Mouse (Mus musculus): Measurements from ENCODE around the gene Rpl19.
A peak's percentile ranks its signal among the peaks of the same experiment; 100 is the strongest.

Gene Rpl19

DNA sequence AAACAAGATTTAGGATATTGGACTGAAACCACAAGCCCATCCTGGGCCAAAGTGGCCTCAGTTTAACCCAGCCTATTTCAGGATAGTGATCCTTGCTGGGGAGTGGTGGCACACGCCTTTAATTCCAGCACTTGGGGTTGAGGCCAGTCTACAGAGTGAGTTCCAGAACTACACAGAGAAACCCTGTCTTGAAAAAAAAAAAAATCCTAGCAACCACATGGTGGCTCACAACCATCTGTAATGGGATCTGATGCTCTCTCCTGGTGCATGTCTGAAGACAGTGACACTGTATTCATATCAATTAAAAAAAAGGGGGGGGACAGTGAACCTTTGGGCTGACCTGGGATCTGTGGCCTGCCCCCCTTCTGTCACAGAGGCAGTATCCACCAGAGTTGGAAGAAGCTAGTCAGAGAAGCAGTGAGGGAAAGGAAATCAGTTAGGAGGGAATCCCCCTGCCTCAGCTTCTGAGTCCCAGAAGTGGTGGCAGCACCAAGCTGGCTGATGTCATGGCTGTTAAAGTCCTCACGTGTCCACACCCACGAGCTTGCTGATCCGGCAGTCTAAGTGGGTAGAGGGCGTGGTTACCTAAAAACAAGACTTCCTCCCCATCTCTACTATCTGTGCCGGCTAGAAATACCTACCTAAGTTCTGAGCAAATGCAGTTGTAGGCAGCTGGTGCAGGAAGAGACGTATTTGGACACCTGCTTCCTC, 27.5 kb upstream of the Rpl19 start:
- DNase-seq (ENCODE audit: low spot score): peak; percentile 59

DNA sequence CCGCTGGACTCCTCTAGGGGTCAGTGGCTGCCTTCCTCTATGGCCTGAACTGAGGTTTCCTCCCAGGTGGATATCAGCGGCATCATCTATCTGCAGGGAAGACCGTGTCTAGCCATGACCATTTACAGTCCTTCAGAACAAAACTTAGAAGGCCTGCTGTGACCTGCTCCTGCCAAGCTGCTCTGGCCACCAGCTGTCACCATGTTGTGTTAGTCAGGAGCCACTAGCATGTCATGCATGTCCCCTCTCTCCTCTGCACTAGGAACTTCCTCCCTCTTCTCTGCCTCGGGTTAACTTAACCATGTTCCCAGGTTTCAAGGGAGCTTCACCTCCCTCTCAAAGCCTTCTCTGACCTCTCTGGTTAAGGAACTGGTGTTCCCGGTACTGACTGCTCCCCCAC, 26.8 kb upstream of the Rpl19 start:
- no peak for DNase-seq (ENCODE audit: low spot score)

GRCm38 (mm10) chr11:98000378-98001140, 26.0 kb upstream of the Rpl19 start:
- peak; percentile 61 for DNase-seq (ENCODE audit: low spot score)

GRCm38 (mm10) chr11:98001351-98001824, 25.1 kb upstream of the Rpl19 start:
- DNase-seq (ENCODE audit: low spot score): no peak

- DNase-seq (ENCODE audit: low spot score): no peak
Measured at GRCm38 (mm10) chr11:98001986-98002385, 24.5 kb upstream of the Rpl19 start.

- DNase-seq (ENCODE audit: low spot score): peak; percentile 82
Measured at GRCm38 (mm10) chr11:98002627-98003026, 23.9 kb upstream of the Rpl19 start.

DNA sequence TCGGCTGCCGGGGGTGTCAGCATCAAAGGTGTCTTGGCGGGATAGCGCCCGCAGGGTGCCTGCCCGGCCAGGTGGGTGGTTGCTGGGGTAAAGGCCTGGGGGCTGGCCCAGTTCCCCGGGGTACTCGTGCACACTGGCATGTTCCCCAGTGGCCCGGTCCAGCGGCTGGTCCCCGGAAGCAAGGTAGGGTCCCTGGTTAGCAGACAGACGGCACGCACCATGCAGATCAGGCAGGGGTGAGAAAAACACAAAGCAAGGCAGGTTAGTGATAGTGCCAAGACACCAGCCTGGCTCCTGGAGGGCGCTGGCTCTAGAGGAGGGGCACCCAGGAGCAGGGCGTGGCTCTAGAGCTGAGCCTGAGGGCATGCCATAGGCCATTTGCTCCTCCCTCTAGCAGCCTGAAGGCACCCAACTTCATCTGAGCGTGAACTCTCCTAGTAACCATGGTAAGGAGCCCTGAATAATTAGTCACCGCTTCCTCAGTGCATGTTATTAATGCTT, 23.3 kb upstream of the Rpl19 start:
- DNase-seq (ENCODE audit: low spot score): no peak

DNA sequence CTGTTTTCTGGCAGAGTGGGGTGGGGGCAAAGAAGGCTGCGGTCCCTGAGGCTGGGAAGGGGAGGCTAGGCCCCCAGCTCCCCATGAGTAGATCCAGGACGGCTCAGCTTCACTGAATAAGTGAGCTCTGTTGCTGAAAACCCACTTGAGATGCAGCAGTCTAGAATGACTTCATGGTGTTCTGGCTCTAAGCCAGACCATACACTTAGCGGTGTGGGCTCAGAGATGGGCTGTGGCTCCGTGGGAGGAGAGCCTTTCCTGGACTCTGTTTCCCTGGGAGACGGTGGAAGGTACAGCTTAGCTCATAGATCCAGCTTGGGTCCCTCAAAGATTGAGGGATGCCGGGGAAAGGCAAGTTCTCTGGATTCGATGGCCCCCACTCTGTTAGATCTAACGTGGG, 22.3 kb upstream of the Rpl19 start:
- no peak for DNase-seq (ENCODE audit: low spot score)

- no peak for DNase-seq (ENCODE audit: low spot score)
Measured at GRCm38 (mm10) chr11:98005076-98005475, 21.4 kb upstream of the Rpl19 start.

GRCm38 (mm10) chr11:98005686-98006085, 20.8 kb upstream of the Rpl19 start:
- DNase-seq (ENCODE audit: low spot score): no peak

DNA sequence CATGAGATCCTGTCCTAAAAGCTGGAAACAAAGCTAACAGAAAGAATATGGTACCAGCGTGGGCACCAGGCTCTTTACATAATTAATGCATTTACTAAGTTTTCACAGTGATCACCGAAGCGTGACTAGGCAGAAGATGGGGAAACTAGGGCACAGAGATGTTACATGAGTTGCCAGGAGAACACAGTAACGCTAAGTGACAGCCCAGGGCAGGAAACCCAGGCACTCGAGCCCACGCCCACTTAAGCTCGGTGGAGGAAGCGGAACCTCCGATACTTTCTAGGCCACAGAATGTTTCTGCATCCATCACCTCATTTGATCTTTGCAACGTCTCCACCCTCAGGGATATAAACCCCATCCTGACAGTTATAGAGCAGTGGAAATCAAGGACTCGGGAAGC, 18.4 kb upstream of the Rpl19 start:
- no peak for DNase-seq (ENCODE audit: low spot score)

- no peak for DNase-seq (ENCODE audit: low spot score)
Measured at GRCm38 (mm10) chr11:98011716-98012115, 14.8 kb upstream of the Rpl19 start.

GRCm38 (mm10) chr11:98012831-98013230, 13.7 kb upstream of the Rpl19 start:
- DNase-seq (ENCODE audit: low spot score): no peak

DNA sequence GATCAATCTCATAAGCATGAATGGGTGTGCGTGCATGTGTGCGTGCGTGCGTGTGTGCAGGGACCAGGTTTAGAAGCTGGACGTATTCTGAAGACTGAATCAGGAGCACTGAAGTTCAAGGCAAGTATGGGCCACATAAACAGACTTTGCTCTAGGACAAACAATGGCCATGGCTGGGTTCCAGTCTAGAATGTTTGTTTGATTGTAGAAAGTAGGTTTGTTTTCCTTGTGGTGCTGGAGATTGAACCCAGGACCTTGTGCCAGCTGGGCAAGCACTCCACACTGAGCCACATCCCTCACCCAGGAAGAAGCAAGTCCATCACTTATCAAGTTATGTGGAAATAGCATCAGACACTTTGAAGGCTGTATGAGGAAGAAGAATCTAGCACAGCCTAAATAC, 10.3 kb upstream of the Rpl19 start:
- no peak for DNase-seq (ENCODE audit: low spot score)

DNA sequence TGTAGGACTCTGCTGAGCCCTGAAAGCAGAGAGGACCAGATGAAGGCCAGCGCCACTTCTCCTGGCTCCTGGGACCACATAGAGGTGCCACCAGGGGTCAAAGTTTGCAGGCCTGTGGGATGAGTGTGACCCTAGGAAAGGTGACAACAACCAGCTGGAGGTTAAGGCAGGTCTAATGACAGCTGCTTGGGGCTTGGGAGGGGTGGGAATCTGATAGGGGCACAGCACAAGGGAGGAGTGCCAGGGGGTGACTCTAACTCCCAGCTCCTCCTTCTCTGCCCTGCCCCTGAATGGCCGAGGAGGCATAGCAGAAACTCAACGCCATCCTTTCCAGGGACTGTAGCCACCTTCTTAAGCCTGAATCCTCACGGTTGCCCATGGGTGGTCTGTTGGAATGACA, 9.7 kb upstream of the Rpl19 start:
- DNase-seq (ENCODE audit: low spot score): no peak

DNA sequence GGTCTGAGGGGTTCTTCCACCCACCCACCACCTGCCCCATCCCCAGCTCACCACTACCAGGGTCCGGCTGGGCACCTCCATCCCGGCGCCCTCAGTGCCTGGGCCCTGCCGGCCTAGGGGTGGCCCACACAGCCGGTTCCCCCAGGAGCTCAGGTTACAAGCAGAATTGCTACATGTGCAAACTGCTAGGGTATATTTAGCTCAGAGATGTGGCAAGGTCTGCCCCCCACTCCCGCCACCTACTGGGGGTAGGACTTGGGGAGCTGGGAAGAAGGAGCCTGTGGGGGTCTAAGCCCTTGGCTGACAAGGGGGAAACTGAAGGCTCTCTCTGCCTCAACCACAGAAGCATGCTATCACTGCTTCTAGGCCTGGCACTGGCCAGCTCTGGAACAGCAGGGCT, 8.3 kb upstream of the Rpl19 start:
- no peak for DNase-seq (ENCODE audit: low spot score)

DNA sequence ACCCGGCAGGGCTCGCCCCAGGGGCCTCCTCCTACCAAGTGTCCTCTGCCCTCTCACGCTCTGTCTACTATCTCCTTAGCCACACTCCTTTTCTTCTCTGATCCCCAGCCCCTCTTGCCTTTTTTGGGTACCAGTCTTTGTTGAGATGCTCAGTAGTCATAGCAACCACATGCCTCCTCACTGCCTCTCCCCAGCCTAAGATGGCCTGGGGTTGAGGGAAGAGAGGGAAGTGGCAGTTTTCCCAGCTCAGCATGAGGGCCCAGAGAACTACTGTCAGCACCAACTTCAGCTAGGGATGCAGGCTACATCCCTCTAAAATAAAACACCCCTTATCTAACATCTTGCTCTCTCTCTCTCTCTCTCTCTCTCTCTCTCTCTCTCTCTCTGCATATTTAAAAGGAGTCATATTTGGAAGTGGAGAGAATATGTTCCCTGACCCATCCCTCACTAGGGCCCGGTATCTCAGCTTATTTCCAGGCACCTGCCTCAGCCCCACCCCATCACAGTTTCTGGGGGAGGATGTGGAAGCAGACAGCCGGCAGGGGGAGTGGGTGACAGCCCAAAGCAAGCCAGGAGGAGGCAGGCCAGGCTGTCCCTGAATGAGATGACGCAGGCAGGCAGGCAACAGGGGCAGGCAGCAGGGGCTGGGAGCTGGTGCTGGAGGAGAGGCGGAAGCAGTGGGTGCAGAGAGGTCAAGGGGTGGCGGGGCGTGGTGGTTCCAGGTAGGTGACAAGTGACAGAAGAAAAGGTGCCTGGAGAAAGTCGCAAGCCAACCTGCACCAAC, 7.5 kb upstream of the Rpl19 start:
- DNase-seq (ENCODE audit: low spot score): no peak

DNA sequence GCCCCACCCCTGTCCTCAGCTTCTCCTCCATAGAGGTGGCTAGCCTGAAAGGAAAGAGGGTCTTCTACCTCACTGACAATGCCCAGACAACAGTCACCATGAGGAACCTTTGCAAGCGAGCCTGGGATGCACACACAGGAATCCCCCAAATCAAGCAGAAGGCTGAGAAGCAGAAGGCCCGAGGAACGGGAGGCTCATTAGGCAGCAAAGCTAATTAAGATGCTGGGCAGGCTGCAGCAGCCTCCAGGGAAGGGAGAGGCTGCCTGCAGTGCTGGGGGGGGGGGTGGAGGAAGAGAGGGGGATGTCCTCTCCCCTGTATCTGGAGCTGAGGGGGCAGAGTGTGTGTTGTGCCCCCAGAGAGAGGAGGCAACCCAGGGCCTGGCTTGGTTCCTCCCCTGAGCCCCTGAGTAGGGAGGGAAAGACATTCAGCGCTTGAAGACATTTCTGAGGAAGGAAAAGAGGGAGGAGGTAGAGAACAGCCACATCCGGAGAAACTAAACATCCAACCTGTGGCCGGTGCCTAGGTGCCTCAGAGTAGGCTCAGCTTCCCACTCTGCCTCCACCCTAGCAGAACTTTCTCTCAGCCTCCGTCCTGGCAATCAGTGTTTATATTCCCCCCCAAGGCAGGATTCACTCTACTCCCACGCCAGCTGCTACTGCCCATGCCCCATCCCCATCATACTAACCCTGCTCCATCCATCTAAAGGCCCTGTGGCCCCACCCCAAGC, 6.5 kb upstream of the Rpl19 start:
- DNase-seq (ENCODE audit: low spot score): no peak

- no peak for DNase-seq (ENCODE audit: low spot score)
Measured at GRCm38 (mm10) chr11:98020710-98021109, 5.8 kb upstream of the Rpl19 start.

DNA sequence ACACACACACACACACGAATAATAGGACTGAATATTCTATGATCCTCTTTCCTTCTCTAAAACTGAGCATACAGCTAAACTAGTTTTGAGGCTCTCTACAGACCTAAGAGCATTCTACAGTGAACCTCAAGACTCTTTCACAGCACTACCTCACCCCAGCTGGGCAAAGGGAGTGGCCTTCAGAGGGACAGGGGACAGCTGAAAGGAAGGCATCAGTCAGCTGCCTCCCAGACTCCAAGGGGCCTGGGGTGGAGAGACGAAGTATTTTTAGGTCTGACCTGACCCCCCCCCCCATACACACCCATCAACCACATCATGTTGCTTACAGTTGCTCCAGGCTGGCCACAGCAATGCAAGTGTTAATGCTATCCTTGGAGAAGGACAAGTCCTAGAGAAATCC, 5.4 kb upstream of the Rpl19 start:
- DNase-seq (ENCODE audit: low spot score): no peak

DNA sequence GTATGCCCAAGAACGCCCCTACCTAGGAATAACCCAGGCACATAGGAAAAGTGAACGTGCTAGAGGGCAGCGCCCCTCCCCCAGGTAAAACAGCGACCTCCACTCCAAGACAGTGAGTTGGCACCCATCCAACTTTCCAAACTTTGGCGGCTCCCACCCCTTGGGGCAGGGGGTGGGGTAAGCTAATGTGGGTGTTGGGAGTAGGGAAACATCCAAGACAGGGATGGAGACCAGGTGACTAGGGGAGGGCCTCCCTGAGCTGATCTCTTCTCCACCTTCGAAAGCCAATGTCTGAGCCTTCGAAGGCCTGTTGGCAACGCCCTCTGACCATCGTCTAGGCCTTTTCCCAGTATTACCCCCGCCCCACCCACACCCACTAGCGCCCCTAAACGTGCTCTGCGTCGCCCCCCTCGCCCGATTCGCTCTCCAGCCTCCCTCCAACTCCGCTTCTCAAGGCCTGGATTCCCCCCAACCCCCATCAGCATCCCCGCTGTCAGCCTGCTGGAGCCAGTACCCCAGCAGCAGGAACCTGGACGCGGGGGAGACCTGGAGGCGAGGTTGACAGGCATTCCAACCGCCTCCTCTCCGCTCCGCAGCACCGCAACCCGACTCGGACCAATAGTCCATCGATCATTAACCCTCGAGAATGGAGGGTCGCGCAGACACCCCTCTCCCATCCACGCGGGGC, 4.8 kb upstream of the Rpl19 start:
- DNase-seq (ENCODE audit: low spot score): no peak

GRCm38 (mm10) chr11:98022253-98022554, 4.3 kb upstream of the Rpl19 start:
- no peak for DNase-seq (ENCODE audit: low spot score)
